Mouse (Mus musculus) CH12.LX (cell line): ENCODE data around the gene Cldn10. TPM values are rescaled to one million over a fixed set of nuclear protein-coding genes. Genes with fewer than 3 reads are reported as not detected.

Experiments used
- DNase-seq: peaks from one replicate; pipeline ENCODE4 v3.0.0-alpha.2; 2013; ENCODE audit errors: extremely low read depth
- H3K27ac ChIP-seq: 2 replicates; pipeline ENCODE4 v1.5.1; 2012; ENCODE audit warnings: low read depth, mild to moderate bottlenecking, control low read depth, moderate library complexity; ENCODE audit not compliant: insufficient read depth
- H3K27me3 ChIP-seq: replicated peaks from 2 replicates; pipeline ENCODE3; 2012; ENCODE audit warnings: inconsistent platforms
- H3K36me3 ChIP-seq, 2 experiments: replicated peaks in 1 of 2; 2 replicates each; pipeline versions ENCODE3 to v1.6.1; 2012; ENCODE audit warnings: inconsistent platforms in 1 of 2, low read length in 1 of 2, mild to moderate bottlenecking in 1 of 2, mixed read lengths in 1 of 2, moderate library complexity in 1 of 2; ENCODE audit not compliant: control insufficient read depth in 1 of 2, insufficient read depth in 1 of 2
- H3K4me1 ChIP-seq, 2 experiments: 2 replicates each; pipeline ENCODE4 v1.6.1; 2012; ENCODE audit warnings: inconsistent platforms in 1 of 2, moderate library complexity in 1 of 2; ENCODE audit not compliant: insufficient read depth in 2 of 2, control insufficient read depth in 1 of 2
- H3K4me2 ChIP-seq: 2 replicates; pipeline ENCODE4 v1.6.1; 2012; ENCODE audit warnings: low read depth, mild to moderate bottlenecking, control low read depth; ENCODE audit not compliant: poor library complexity, insufficient read depth, severe bottlenecking
- H3K4me3 ChIP-seq, 3 experiments: fragments of 150-350 bp in 1 of 3; sonication (generic) in 1 of 3; replicated peaks in 1 of 3; 2 replicates each; pipeline versions ENCODE3 to v1.5.1; 2011 to 2012; ENCODE audit warnings: low read depth in 2 of 3, low read length in 2 of 3, mild to moderate bottlenecking in 2 of 3, moderate library complexity in 2 of 3, control low read depth in 1 of 3, improper control_type of control experiment in 1 of 3, inconsistent platforms in 1 of 3, mixed read lengths in 1 of 3; ENCODE audit not compliant: poor library complexity in 1 of 3
- H3K79me2 ChIP-seq: replicated peaks from 2 replicates; pipeline ENCODE4 v1.6.1; 2012; ENCODE audit warnings: mild to moderate bottlenecking, moderate library complexity; ENCODE audit not compliant: control insufficient read depth, poor library complexity, insufficient read depth, severe bottlenecking; ENCODE audit errors: extremely low read depth
- H3K9ac ChIP-seq: 2 replicates; pipeline ENCODE4 v1.6.1; 2012; ENCODE audit warnings: low read depth, mild to moderate bottlenecking, control low read depth, moderate library complexity; ENCODE audit not compliant: insufficient read depth
- H3K9me3 ChIP-seq: replicated peaks from 2 replicates; pipeline ENCODE3; 2012; ENCODE audit warnings: low read length, inconsistent platforms, mixed read lengths
- BHLHE40 ChIP-seq: IDR thresholded peaks from 2 replicates; pipeline ENCODE4 v1.6.1; 2011; ENCODE audit warnings: mild to moderate bottlenecking, low read depth, low read length, improper control_type of control experiment
- CHD2 ChIP-seq: IDR thresholded peaks from 2 replicates; pipeline ENCODE4 v1.6.1; 2011; ENCODE audit warnings: low read length, improper control_type of control experiment
- CTCF ChIP-seq, 2 experiments: IDR thresholded peaks in 1 of 2; conservative IDR thresholded peaks in 1 of 2; 2 replicates each; pipeline ENCODE4 v1.5.1; 2011 to 2012; ENCODE audit warnings: low read depth in 2 of 2, low read length in 2 of 2, improper control_type of control experiment in 1 of 2, inconsistent platforms in 1 of 2, mild to moderate bottlenecking in 1 of 2, moderate library complexity in 1 of 2
- EP300 ChIP-seq: IDR thresholded peaks from 2 replicates; pipeline ENCODE4 v1.6.1; 2011; ENCODE audit warnings: low read length, improper control_type of control experiment
- JUND ChIP-seq: conservative IDR thresholded peaks from 2 replicates; pipeline ENCODE4 v1.6.1; 2011; ENCODE audit warnings: low read depth, low read length, improper control_type of control experiment
- MAX ChIP-seq: IDR thresholded peaks from 2 replicates; pipeline ENCODE4 v1.6.1; 2011; ENCODE audit warnings: low read length, improper control_type of control experiment
- NELFE ChIP-seq: IDR thresholded peaks from 2 replicates; pipeline ENCODE4 v1.6.1; 2011; ENCODE audit warnings: low read depth, low read length, improper control_type of control experiment
- PAX5 ChIP-seq: IDR thresholded peaks from 2 replicates; pipeline ENCODE4 v1.6.1; 2012; ENCODE audit warnings: low read length, inconsistent platforms, mixed read lengths
- RAD21 ChIP-seq: IDR thresholded peaks from 2 replicates; pipeline ENCODE4 v1.6.1; 2011; ENCODE audit warnings: low read depth, mild to moderate bottlenecking, low read length, improper control_type of control experiment, moderate library complexity
- SIN3A ChIP-seq: IDR thresholded peaks from 2 replicates; pipeline ENCODE4 v1.6.1; 2012; ENCODE audit warnings: low read length, improper control_type of control experiment, inconsistent platforms
- SMC3 ChIP-seq: IDR thresholded peaks from 2 replicates; pipeline ENCODE4 v1.6.1; 2011; ENCODE audit warnings: low read depth, low read length, improper control_type of control experiment
- TCF12 ChIP-seq: IDR thresholded peaks from 2 replicates; pipeline ENCODE4 v1.6.1; 2014; ENCODE audit warnings: low read depth, mild to moderate bottlenecking, inconsistent platforms, low read length, improper control_type of control experiment
- UBTF ChIP-seq: IDR thresholded peaks from 2 replicates; pipeline ENCODE4 v1.6.1; 2012; ENCODE audit warnings: low read depth, mild to moderate bottlenecking, inconsistent platforms, low read length, improper control_type of control experiment, moderate library complexity
- USF2 ChIP-seq: conservative IDR thresholded peaks from 2 replicates; pipeline ENCODE4 v1.6.1; 2011; ENCODE audit warnings: low read depth, low read length, improper control_type of control experiment
- ZKSCAN1 ChIP-seq: IDR thresholded peaks from 2 replicates; pipeline ENCODE4 v1.6.1; 2012; ENCODE audit warnings: low read depth, inconsistent platforms, low read length, improper control_type of control experiment, borderline replicate concordance
- ZMIZ1 ChIP-seq: IDR thresholded peaks from 2 replicates; pipeline ENCODE4 v1.6.1; 2012; ENCODE audit warnings: low read depth, mild to moderate bottlenecking, inconsistent platforms, low read length, improper control_type of control experiment
- ZNF384 ChIP-seq: IDR thresholded peaks from 2 replicates; pipeline ENCODE4 v1.6.1; 2012; ENCODE audit warnings: low read depth, low read length, improper control_type of control experiment, inconsistent platforms
- dilution Hi-C: fragments of 300-500 bp; cut with MboI; formaldehyde crosslinking; loops from 2 replicates; pipeline ENCODE4 v1.14.3; 2020; ENCODE audit warnings: low sequenced_read_pairs; ENCODE audit not compliant: extremely low pct_unique_long_range_greater_than_20kb, extremely low pct_ligation_motif_present
- in situ Hi-C: fragments of 300-500 bp; cut with MboI; formaldehyde crosslinking; loops from 3 replicates; pipeline ENCODE4 v1.14.3; 2019; ENCODE audit warnings: low sequenced_read_pairs, low pct_ligation_motif_present, low pct_unique_long_range_greater_than_20kb, mixed read lengths
- polyA plus RNA-seq: library from polyadenylated mRNA; unstranded; fragments of >175 nt; gene quantifications from 2 replicates; pipeline ENCODE4 v1.2.1, GENCODE M21; 2012; ENCODE audit warnings: low read depth; ENCODE audit not compliant: insufficient read length
- total RNA-seq, 2 experiments: library from RNA; depleted of rRNA; stranded (reverse); fragments of 300-350 nt in 1 of 2; fragments of >200 nt in 1 of 2; gene quantifications; 2 replicates each; pipeline ENCODE4 v1.2.3; 2012 to 2014

Gene Cldn10
- total and polyA plus RNA-seq, 3 experiments, result not detected

DNA sequence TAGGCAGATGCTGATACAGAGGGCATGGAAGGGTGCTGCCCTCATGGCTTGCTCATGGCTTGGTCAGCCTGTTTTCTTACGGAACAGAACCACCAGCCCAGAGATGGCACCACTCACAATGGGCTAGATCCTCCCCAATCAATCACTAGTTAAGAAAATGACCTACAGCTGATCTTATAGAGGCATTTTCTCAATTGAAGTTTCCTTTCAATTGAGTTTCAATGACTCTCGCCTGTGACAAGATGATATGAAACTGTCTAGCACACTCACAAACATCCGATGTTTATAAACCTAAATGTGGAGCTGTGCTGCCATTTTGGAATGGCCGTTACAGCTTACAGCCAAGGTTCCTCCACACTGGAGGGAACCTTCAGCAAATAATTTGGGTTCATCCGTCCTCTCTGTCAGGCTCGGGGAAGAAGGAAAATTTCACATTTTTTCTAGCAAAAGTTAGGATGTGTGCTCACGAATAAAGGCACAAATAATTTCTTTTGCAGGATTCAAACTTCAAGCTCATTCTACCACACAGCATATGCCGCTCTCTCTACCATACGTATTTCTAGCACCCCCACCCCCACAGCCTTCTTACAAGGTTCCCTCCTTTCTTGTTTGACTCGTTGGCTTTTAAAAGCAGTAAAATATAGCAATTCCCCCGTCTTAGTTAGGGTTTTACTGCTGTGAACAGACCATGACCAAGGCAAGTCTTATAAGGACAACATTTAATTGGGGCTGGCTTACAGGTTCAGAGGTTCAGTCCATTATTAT, 41.8 kb downstream of the Cldn10 start:
- no peaks in the 10 kb centered on the region for H3K79me2 ChIP-seq
- in situ Hi-C loops, result loop anchor here (10.0 kb wide), 1 partner anchor 85 kb away; no protein-coding TSS in a partner anchor
- no peak overlapping the region for H3K27ac ChIP-seq
- no peaks in the 10 kb centered on the region for H3K9me3 ChIP-seq
- no peak overlapping the region for H3K9ac ChIP-seq
- no peak overlapping the region for H3K4me2 ChIP-seq
- H3K4me1 ChIP-seq, result peaks cover 0 to 11% of the 10 kb centered on the region in 2 experiments; a peak in 2 of 4 replicates
- H3K4me3 ChIP-seq, result no peak overlapping the region
- dilution Hi-C loops, result no loop called here
- no peaks in the 10 kb centered on the region for H3K27me3 ChIP-seq
- TF ChIP-seq ZKSCAN1 (no peak), PAX5 (no peak), ZMIZ1 (no peak), MAX (no peak), USF2 (no peak), NELFE (no peak), CHD2 (no peak)
- H3K36me3 ChIP-seq, result no peaks in the 10 kb centered on the region
- DNase-seq, result no peak

GRCm38 (mm10) chr14:118831597-118831996, 43.9 kb downstream of the Cldn10 start:
- no peaks in the 10 kb centered on the region for H3K36me3 ChIP-seq
- no peak for DNase-seq
- no peaks in the 10 kb centered on the region for H3K9me3 ChIP-seq
- H3K9ac ChIP-seq, result no peak overlapping the region
- no peak for TF ChIP-seq SIN3A
- peak; percentile 81 for TF ChIP-seq ZNF384
- TF ChIP-seq MAX, result no peak
- no peak for TF ChIP-seq SMC3
- TF ChIP-seq USF2, result no peak
- TF ChIP-seq CTCF (conservative IDR thresholded peaks at IDR 0.05 in 1 of 2, IDR thresholded peaks at IDR 0.05 in 1 of 2; ENCODE audit: low read depth in 2 of 2, low read length in 2 of 2), result peak in 1 of 2 experiments; percentile 38; a peak in 2 of 4 replicates
- no peak for TF ChIP-seq BHLHE40
- no peak for TF ChIP-seq JUND
- peak; percentile 11 for TF ChIP-seq RAD21
- TF ChIP-seq ZMIZ1, result no peak
- TF ChIP-seq TCF12, result no peak
- no peak for TF ChIP-seq UBTF
- no peak for TF ChIP-seq EP300
- no peaks in the 10 kb centered on the region for H3K27me3 ChIP-seq
- H3K4me1 ChIP-seq, result 0 out of 4 replicates have a peak, but pooled peaks cover 0 to 2% of the 10 kb centered on the region in 2 experiments
- H3K4me3 ChIP-seq, result no peak overlapping the region
- H3K4me2 ChIP-seq, result no peak overlapping the region
- H3K27ac ChIP-seq, result no peak overlapping the region
- in situ Hi-C loops, result no loop called here
- no peaks in the 10 kb centered on the region for H3K79me2 ChIP-seq
- dilution Hi-C loops, result no loop called here
